Mouse (Mus musculus): ENCODE data around the gene Usp37.

DNA sequence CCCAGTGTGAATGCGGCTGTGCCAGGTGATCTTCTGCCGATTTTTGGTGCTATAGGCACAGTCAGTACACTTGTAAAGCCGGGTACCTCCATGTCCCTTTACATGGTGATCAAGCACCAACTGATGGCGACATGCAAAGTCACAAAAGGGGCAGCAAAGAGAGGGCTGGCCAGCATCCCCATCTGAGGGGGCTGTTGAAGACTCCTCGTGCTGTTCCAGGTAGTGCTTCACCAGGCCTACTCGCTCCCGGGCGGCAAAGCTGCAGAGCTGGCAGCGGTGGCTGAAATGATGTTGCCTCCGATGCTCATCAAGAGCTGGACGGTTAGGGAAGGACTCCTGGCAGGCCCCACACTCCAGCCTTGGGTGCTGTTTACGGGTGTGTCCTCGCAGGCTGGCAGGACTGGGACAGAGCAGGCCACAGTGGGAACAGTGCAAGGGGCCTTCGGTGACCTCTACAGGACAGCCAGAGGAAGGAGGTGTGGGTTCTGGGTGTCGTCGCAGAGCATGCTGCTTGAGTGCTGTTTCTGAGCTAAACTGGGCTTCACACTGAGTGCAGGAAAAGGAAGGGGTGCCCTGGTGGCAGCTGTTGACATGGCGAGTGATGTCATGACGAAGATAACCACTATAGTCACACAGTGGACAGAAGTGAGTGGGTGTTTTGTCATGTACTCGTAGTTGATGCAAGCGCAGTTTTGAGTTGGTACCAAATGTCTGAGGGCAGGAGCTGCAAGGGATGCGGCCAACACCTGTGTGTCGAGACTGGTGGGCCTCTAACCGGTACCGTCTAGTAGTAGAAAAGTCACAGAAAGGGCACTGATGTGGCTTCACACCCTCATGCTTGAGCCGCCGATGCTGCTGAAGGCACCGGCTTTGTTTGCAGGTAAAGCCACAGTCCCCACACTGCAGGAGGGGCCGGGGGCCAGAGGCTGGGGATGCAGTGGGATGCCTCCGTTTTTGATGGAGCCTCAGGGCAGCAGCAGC is 25.9 kb upstream of the Usp37 start:
- TF ChIP-seq CTCF (IDR thresholded peaks at IDR 0.05; ENCODE audit: low read depth, low read length) (0 out of 2 replicates have a peak, but pooled peaks have one; percentile 7), POLR2A (IDR thresholded peaks at IDR 0.05; ENCODE audit: extremely low read depth, insufficient read depth, low read length) (no peak)

All from liver, adult 2 months (tissue).